Mouse (Mus musculus) central nervous system, embryonic 11.5 days (tissue): ENCODE results near the gene C530025M09Rik. TPM values are rescaled to one million over a fixed set of nuclear protein-coding genes. Genes with fewer than 3 reads are reported as not detected.

Experiments
- polyA plus RNA-seq: library from polyadenylated mRNA; depleted of rRNA; stranded (reverse); fragments of >200 nt; gene quantifications from 2 replicates; pipeline ENCODE4 v1.2.3, GENCODE M21; 2012; rRNA removed

C530025M09Rik gene
- 0.23 TPM in 1 of 2 replicates, not detected in the other for polyA plus RNA-seq

GRCm38 (mm10) chr2:149830536-149831458 is at the start of gene C530025M09Rik:
C530025M09Rik (minus strand) TSS chr2:149831213.

GRCm38 (mm10) chr2:149828911-149829310 is 2.1 kb downstream of the C530025M09Rik start, which contains the start of gene Syndig1:
Syndig1 (plus strand) TSS chr2:149829211.

Other genes starting within 250 kb of the C530025M09Rik start
- 4.5 and 4.8 TPM in 2 replicates for gene Syndig1, start 2.0 kb downstream of the C530025M09Rik start, polyA plus RNA-seq